Mouse (Mus musculus) CH12.LX (cell line): ENCODE measurements at regions not wholly inside any gene's neighbourhood (a gene's known extent, or its start where the extent isn't known, plus 50 kb on each side); places are given as distances from the start of the nearest gene placed in this dataset.

Experiments used
- DNase-seq: peaks from one replicate; pipeline ENCODE4 v3.0.0-alpha.2; 2013; ENCODE audit errors: extremely low read depth
- H3K27ac ChIP-seq: 2 replicates; pipeline ENCODE4 v1.5.1; 2012; ENCODE audit warnings: low read depth, mild to moderate bottlenecking, control low read depth, moderate library complexity; ENCODE audit not compliant: insufficient read depth
- H3K27me3 ChIP-seq: replicated peaks from 2 replicates; pipeline ENCODE3; 2012; ENCODE audit warnings: inconsistent platforms
- H3K36me3 ChIP-seq, 2 experiments: replicated peaks in 1 of 2; 2 replicates each; pipeline versions ENCODE3 to v1.6.1; 2012; ENCODE audit warnings: inconsistent platforms in 1 of 2, low read length in 1 of 2, mild to moderate bottlenecking in 1 of 2, mixed read lengths in 1 of 2, moderate library complexity in 1 of 2; ENCODE audit not compliant: control insufficient read depth in 1 of 2, insufficient read depth in 1 of 2
- H3K4me1 ChIP-seq, 2 experiments: 2 replicates each; pipeline ENCODE4 v1.6.1; 2012; ENCODE audit warnings: inconsistent platforms in 1 of 2, moderate library complexity in 1 of 2; ENCODE audit not compliant: insufficient read depth in 2 of 2, control insufficient read depth in 1 of 2
- H3K4me2 ChIP-seq: 2 replicates; pipeline ENCODE4 v1.6.1; 2012; ENCODE audit warnings: low read depth, mild to moderate bottlenecking, control low read depth; ENCODE audit not compliant: poor library complexity, insufficient read depth, severe bottlenecking
- H3K4me3 ChIP-seq, 3 experiments: fragments of 150-350 bp in 1 of 3; sonication (generic) in 1 of 3; replicated peaks in 1 of 3; 2 replicates each; pipeline versions ENCODE3 to v1.5.1; 2011 to 2012; ENCODE audit warnings: low read depth in 2 of 3, low read length in 2 of 3, mild to moderate bottlenecking in 2 of 3, moderate library complexity in 2 of 3, control low read depth in 1 of 3, improper control_type of control experiment in 1 of 3, inconsistent platforms in 1 of 3, mixed read lengths in 1 of 3; ENCODE audit not compliant: poor library complexity in 1 of 3
- H3K79me2 ChIP-seq: replicated peaks from 2 replicates; pipeline ENCODE4 v1.6.1; 2012; ENCODE audit warnings: mild to moderate bottlenecking, moderate library complexity; ENCODE audit not compliant: control insufficient read depth, poor library complexity, insufficient read depth, severe bottlenecking; ENCODE audit errors: extremely low read depth
- H3K9ac ChIP-seq: 2 replicates; pipeline ENCODE4 v1.6.1; 2012; ENCODE audit warnings: low read depth, mild to moderate bottlenecking, control low read depth, moderate library complexity; ENCODE audit not compliant: insufficient read depth
- H3K9me3 ChIP-seq: replicated peaks from 2 replicates; pipeline ENCODE3; 2012; ENCODE audit warnings: low read length, inconsistent platforms, mixed read lengths
- BHLHE40 ChIP-seq: IDR thresholded peaks from 2 replicates; pipeline ENCODE4 v1.6.1; 2011; ENCODE audit warnings: mild to moderate bottlenecking, low read depth, low read length, improper control_type of control experiment
- CHD2 ChIP-seq: IDR thresholded peaks from 2 replicates; pipeline ENCODE4 v1.6.1; 2011; ENCODE audit warnings: low read length, improper control_type of control experiment
- E2F4 ChIP-seq: IDR thresholded peaks from 2 replicates; pipeline ENCODE4 v1.6.1; 2011; ENCODE audit warnings: low read depth, low read length, improper control_type of control experiment; ENCODE audit not compliant: insufficient replicate concordance
- ELF1 ChIP-seq: IDR thresholded peaks from 2 replicates; pipeline ENCODE4 v1.6.1; 2014; ENCODE audit warnings: low read depth, mild to moderate bottlenecking, inconsistent platforms, low read length, improper control_type of control experiment
- ETS1 ChIP-seq: conservative IDR thresholded peaks from 2 replicates; pipeline ENCODE4 v1.6.1; 2012; ENCODE audit warnings: low read depth, mild to moderate bottlenecking, inconsistent platforms, low read length, improper control_type of control experiment, moderate library complexity
- JUN ChIP-seq: IDR thresholded peaks from 2 replicates; pipeline ENCODE4 v1.6.1; 2011; ENCODE audit warnings: low read depth, mild to moderate bottlenecking, low read length, improper control_type of control experiment, moderate library complexity; ENCODE audit not compliant: insufficient read depth
- MAX ChIP-seq: IDR thresholded peaks from 2 replicates; pipeline ENCODE4 v1.6.1; 2011; ENCODE audit warnings: low read length, improper control_type of control experiment
- MEF2A ChIP-seq: IDR thresholded peaks from 2 replicates; pipeline ENCODE4 v1.6.1; 2014; ENCODE audit warnings: low read depth, mild to moderate bottlenecking, inconsistent platforms, low read length, improper control_type of control experiment, borderline replicate concordance
- MXI1 ChIP-seq: IDR thresholded peaks from 2 replicates; pipeline ENCODE4 v1.6.1; 2011; ENCODE audit warnings: mild to moderate bottlenecking, low read depth, low read length, improper control_type of control experiment
- POLR2A ChIP-seq: IDR thresholded peaks from 2 replicates; pipeline ENCODE4 v1.6.1; 2011; ENCODE audit warnings: low read depth, mild to moderate bottlenecking, improper control_type of control experiment, low read length
- RAD21 ChIP-seq: IDR thresholded peaks from 2 replicates; pipeline ENCODE4 v1.6.1; 2011; ENCODE audit warnings: low read depth, mild to moderate bottlenecking, low read length, improper control_type of control experiment, moderate library complexity
- SMC3 ChIP-seq: IDR thresholded peaks from 2 replicates; pipeline ENCODE4 v1.6.1; 2011; ENCODE audit warnings: low read depth, low read length, improper control_type of control experiment
- TCF12 ChIP-seq: IDR thresholded peaks from 2 replicates; pipeline ENCODE4 v1.6.1; 2014; ENCODE audit warnings: low read depth, mild to moderate bottlenecking, inconsistent platforms, low read length, improper control_type of control experiment
- ZC3H11A ChIP-seq: IDR thresholded peaks from 2 replicates; pipeline ENCODE4 v1.6.1; 2012; ENCODE audit warnings: low read depth, mild to moderate bottlenecking, inconsistent platforms, low read length, improper control_type of control experiment
- ZKSCAN1 ChIP-seq: IDR thresholded peaks from 2 replicates; pipeline ENCODE4 v1.6.1; 2012; ENCODE audit warnings: low read depth, inconsistent platforms, low read length, improper control_type of control experiment, borderline replicate concordance
- ZMIZ1 ChIP-seq: IDR thresholded peaks from 2 replicates; pipeline ENCODE4 v1.6.1; 2012; ENCODE audit warnings: low read depth, mild to moderate bottlenecking, inconsistent platforms, low read length, improper control_type of control experiment
- ZNF384 ChIP-seq: IDR thresholded peaks from 2 replicates; pipeline ENCODE4 v1.6.1; 2012; ENCODE audit warnings: low read depth, low read length, improper control_type of control experiment, inconsistent platforms
- dilution Hi-C: fragments of 300-500 bp; cut with MboI; formaldehyde crosslinking; loops from 2 replicates; pipeline ENCODE4 v1.14.3; 2020; ENCODE audit warnings: low sequenced_read_pairs; ENCODE audit not compliant: extremely low pct_unique_long_range_greater_than_20kb, extremely low pct_ligation_motif_present
- in situ Hi-C: fragments of 300-500 bp; cut with MboI; formaldehyde crosslinking; loops from 3 replicates; pipeline ENCODE4 v1.14.3; 2019; ENCODE audit warnings: low sequenced_read_pairs, low pct_ligation_motif_present, low pct_unique_long_range_greater_than_20kb, mixed read lengths

GRCm38 (mm10) chr12:77083760-77084159 lies 121.8 kb upstream of the Max start:
- no peak for DNase-seq
- no peak overlapping the region for H3K4me3 ChIP-seq
- dilution Hi-C loops (no loop called here), in situ Hi-C loops (no loop called here)
- no peaks in the 10 kb centered on the region for H3K36me3 ChIP-seq
- no peaks in the 10 kb centered on the region for H3K9me3 ChIP-seq
- TF ChIP-seq ZNF384 (peak; percentile 77), ZKSCAN1 (no peak)
- H3K4me1 ChIP-seq, result peaks cover 3 to 51% of the 10 kb centered on the region in 2 experiments
- H3K27me3 ChIP-seq, result no peaks in the 10 kb centered on the region
- no peaks in the 10 kb centered on the region for H3K79me2 ChIP-seq
- no peak overlapping the region for H3K27ac ChIP-seq
- H3K4me2 ChIP-seq, result no peak overlapping the region
- H3K9ac ChIP-seq, result no peak overlapping the region

DNA sequence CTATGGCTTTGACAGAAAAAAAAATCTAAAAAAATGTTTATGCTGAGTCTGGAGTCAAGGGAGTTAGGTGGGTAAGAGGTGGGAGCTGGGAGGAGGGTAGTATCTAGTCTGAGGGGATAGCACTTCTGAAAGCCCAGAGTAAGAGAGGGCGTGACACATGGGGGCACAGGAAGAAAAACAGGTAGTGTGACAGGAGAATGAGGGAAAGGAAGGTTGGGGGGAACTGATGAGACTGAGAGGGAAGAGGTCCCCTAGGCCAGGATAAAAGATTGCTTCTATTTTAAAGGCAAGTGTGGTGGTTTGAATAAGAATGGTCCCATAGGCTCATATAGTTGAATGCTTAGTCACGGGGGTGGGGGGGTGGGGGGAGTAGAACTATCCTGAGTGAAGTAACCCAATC lies 119.8 kb upstream of the Max start:
- Histone ChIP-seq H3K4me2 (no peak overlapping the region), H3K36me3 (no peaks in the 10 kb centered on the region), H3K27ac (no peak overlapping the region), H3K27me3 (no peaks in the 10 kb centered on the region), H3K79me2 (no peaks in the 10 kb centered on the region), H3K9ac (no peak overlapping the region), H3K4me1 (peaks cover 3 to 49% of the 10 kb centered on the region in 2 experiments), H3K4me3 (no peak overlapping the region), H3K9me3 (no peaks in the 10 kb centered on the region)
- dilution Hi-C loops, result no loop called here
- no peak for DNase-seq
- no peak for TF ChIP-seq ZMIZ1
- TF ChIP-seq ZNF384, result no peak
- no peak for TF ChIP-seq TCF12
- TF ChIP-seq POLR2A, result no peak
- no peak for TF ChIP-seq MEF2A
- no peak for TF ChIP-seq SMC3
- no peak for TF ChIP-seq MXI1
- TF ChIP-seq ZC3H11A, result no peak
- TF ChIP-seq MAX, result no peak
- no peak for TF ChIP-seq JUN
- no peak for TF ChIP-seq ELF1
- TF ChIP-seq CHD2, result no peak
- TF ChIP-seq ETS1, result no peak
- TF ChIP-seq BHLHE40, result no peak
- TF ChIP-seq E2F4, result no peak
- no peak for TF ChIP-seq RAD21
- in situ Hi-C loops, result no loop called here
